Mouse (Mus musculus) intestine, postnatal 0 days (tissue): Measurements from ENCODE around the gene Babam2. TPM values are rescaled to one million over a fixed set of nuclear protein-coding genes. Genes with fewer than 3 reads are reported as not detected.
A peak's percentile ranks its signal among the peaks of the same experiment; 100 is the strongest.

Source experiments
- ATAC-seq: fragments of 200-750 bp; cut with Nextera tagmentation; 2 replicates; pipeline ENCODE4 v1.8.0; 2017; ENCODE audit warnings: mild to moderate bottlenecking, moderate TSS enrichment, moderate library complexity
- H3K27ac ChIP-seq: fragments of 300-500 bp; sonication (generic); 2 replicates; pipeline ENCODE4 v1.5.1; 2014; ENCODE audit warnings: mild to moderate bottlenecking, low read depth, low read length, moderate library complexity
- H3K27me3 ChIP-seq: fragments of 300-500 bp; sonication (generic); replicated peaks from 2 replicates; pipeline ENCODE4 v1.6.1; 2014; ENCODE audit warnings: low read length, mixed read lengths; ENCODE audit not compliant: control insufficient read depth, insufficient read depth
- H3K36me3 ChIP-seq: fragments of 300-500 bp; sonication (generic); 2 replicates; pipeline ENCODE4 v1.6.1; 2014; ENCODE audit warnings: mild to moderate bottlenecking, moderate library complexity; ENCODE audit not compliant: control insufficient read depth, insufficient read depth
- H3K4me1 ChIP-seq: fragments of 300-500 bp; sonication (generic); replicated peaks from 2 replicates; pipeline ENCODE4 v1.6.1; 2014; ENCODE audit warnings: antibody characterized with exemption, low read length, mixed read lengths; ENCODE audit not compliant: control insufficient read depth, insufficient read depth
- H3K4me2 ChIP-seq: fragments of 300-500 bp; sonication (generic); replicated peaks from 2 replicates; pipeline ENCODE4 v1.6.1; 2014; ENCODE audit warnings: low read depth, mild to moderate bottlenecking, moderate library complexity
- H3K4me3 ChIP-seq: fragments of 300-500 bp; sonication (generic); 2 replicates; pipeline ENCODE4 v1.5.1; 2014; ENCODE audit warnings: low read depth, low read length
- H3K9ac ChIP-seq: fragments of 300-500 bp; sonication (generic); 2 replicates; pipeline ENCODE4 v1.6.1; 2014; ENCODE audit warnings: mild to moderate bottlenecking, low read depth, low read length
- H3K9me3 ChIP-seq: fragments of 300-500 bp; sonication (generic); 2 replicates; pipeline ENCODE4 v1.6.1; 2016; ENCODE audit warnings: mixed run types; ENCODE audit not compliant: control insufficient read depth
- CTCF ChIP-seq: sonication (generic); IDR thresholded peaks from 2 replicates; pipeline ENCODE4 v1.5.1; 2016; ENCODE audit warnings: low read depth, mild to moderate bottlenecking, control low read depth, antibody characterized with exemption, moderate library complexity
- WGBS: fragments of 180-500 bp; shearing (Covaris S2); extraction: QIAGEN DNeasy Blood & Tissue Kit; methylation state at CpG from one replicate; pipeline ENCODE4 v1.1.7; 2014; 5-methylcytosine and 5-hydroxymethylcytosine counted together
- polyA plus RNA-seq: library from polyadenylated mRNA; unstranded; fragments of >200 nt; fragmentation: Nextera tagmentation; extraction: Ambion mirVana; gene quantifications from 2 replicates; pipeline ENCODE4 v1.2.1, GENCODE M21; 2015

Gene Babam2
- polyA plus RNA-seq, 1 experiment from 2014 or later, result 53.8 TPM

- no peak overlapping the region for H3K27ac ChIP-seq
- peaks cover 4% of the 10 kb centered on the region; the same call in 1 of the 2 replicates for H3K4me1 ChIP-seq
- no peak overlapping the region for H3K4me2 ChIP-seq
- H3K9me3 ChIP-seq, result no peaks in the 10 kb centered on the region
- no peak for ATAC-seq
- H3K36me3 ChIP-seq, result no peaks in the 10 kb centered on the region
- no peak overlapping the region for H3K9ac ChIP-seq
- H3K27me3 ChIP-seq, result no peaks in the 10 kb centered on the region
- H3K4me3 ChIP-seq, result no peak overlapping the region
- WGBS, result 80% methylated on average over 12 of the region's 12 CpGs
- no peak for TF ChIP-seq CTCF
Observed at GRCm38 (mm10) chr5:32104119-32104990, 406.9 kb downstream of the Babam2 start.

GRCm38 (mm10) chr5:32106473-32107140, 409.1 kb downstream of the Babam2 start:
- TF ChIP-seq CTCF, result no peak
- H3K27ac ChIP-seq, result no peak overlapping the region

GRCm38 (mm10) chr5:32110651-32111050, 413.2 kb downstream of the Babam2 start:
- H3K27me3 ChIP-seq, result no peaks in the 10 kb centered on the region
- peaks cover 4% of the 10 kb centered on the region; the same call in 1 of the 2 replicates for H3K4me1 ChIP-seq
- no peak overlapping the region for H3K4me3 ChIP-seq
- H3K9me3 ChIP-seq, result no peaks in the 10 kb centered on the region
- no peaks in the 10 kb centered on the region for H3K36me3 ChIP-seq
- no peak overlapping the region for H3K9ac ChIP-seq
- TF ChIP-seq CTCF, result no peak
- no peak overlapping the region for H3K4me2 ChIP-seq
- WGBS, result 67% methylated on average over 4 of the region's 4 CpGs
- H3K27ac ChIP-seq, result no peak overlapping the region
- no peak for ATAC-seq

More at GRCm38 (mm10) chr5:32106473-32107140, 409.1 kb downstream of the Babam2 start:
- Histone ChIP-seq H3K9ac (no peak overlapping the region), H3K4me3 (no peak overlapping the region), H3K4me1 (peaks cover 4% of the 10 kb centered on the region; the same call in 1 of the 2 replicates), H3K9me3 (no peaks in the 10 kb centered on the region), H3K4me2 (no peak overlapping the region), H3K27me3 (no peaks in the 10 kb centered on the region), H3K36me3 (no peaks in the 10 kb centered on the region)
- no peak for ATAC-seq
- WGBS, result 67% methylated on average over 5 of the region's 5 CpGs

GRCm38 (mm10) chr5:32112206-32112916, 414.9 kb downstream of the Babam2 start:
- Histone ChIP-seq H3K27me3 (no peaks in the 10 kb centered on the region), H3K36me3 (no peaks in the 10 kb centered on the region), H3K4me1 (no peaks in the 10 kb centered on the region), H3K9ac (no peak overlapping the region), H3K27ac (no peak overlapping the region), H3K4me2 (no peak overlapping the region), H3K9me3 (no peaks in the 10 kb centered on the region), H3K4me3 (no peak overlapping the region)
- no peak for ATAC-seq
- TF ChIP-seq CTCF, result no peak
- 77% methylated on average over 7 of the region's 7 CpGs for WGBS

- H3K9me3 ChIP-seq, result no peaks in the 10 kb centered on the region
- H3K4me1 ChIP-seq, result no peaks in the 10 kb centered on the region
- H3K27me3 ChIP-seq, result no peaks in the 10 kb centered on the region
- H3K36me3 ChIP-seq, result no peaks in the 10 kb centered on the region
- 39% methylated on average over 11 of the region's 11 CpGs for WGBS
- H3K4me2 ChIP-seq, result peak overlapping the region; percentile 30
- peak; percentile 18; the same call in 1 of the 2 replicates for TF ChIP-seq CTCF
- H3K4me3 ChIP-seq, result no peak overlapping the region
- no peak overlapping the region for H3K27ac ChIP-seq
- H3K9ac ChIP-seq, result no peak overlapping the region
- peak; percentile 56; the same call in 1 of the 2 replicates for ATAC-seq
Observed at GRCm38 (mm10) chr5:32120901-32121376, 423.5 kb downstream of the Babam2 start.
